ENCODE assay signal across 13 mouse cellular contexts in genomic region chr11:61647956-61648748, GRCm38 (mm10). TPM values are rescaled to one million over a fixed set of nuclear protein-coding genes. Genes with fewer than 3 reads are reported as not detected.
DNase-seq lines count a peak whose midpoint lies in the region; ATAC-seq and TF ChIP-seq lines count a peak whose summit lies in the region.
"Had no signal": no experiment of that assay in that cellular context is flagged by ENCODE, and none has a peak within 500 bp of the region (broad histone marks: within the 10 kb centered on the region; RNA-seq: fewer than 3 reads in every experiment).

No protein-coding gene starts in this region.

- H3K4me2 ChIP-seq in liver, embryonic 11.5 days = no peak overlapping the region
- H3K4me2 ChIP-seq: embryonic facial prominence, embryonic 15.5 days; hindbrain, embryonic 12.5 days; liver, embryonic 12.5 days; midbrain, embryonic 12.5 days had no signal

- no peaks in the 10 kb centered on the region for H3K9me3 ChIP-seq in liver, embryonic 11.5 days (ENCODE audit: control insufficient read depth, low read length)
- H3K9me3 ChIP-seq in embryonic facial prominence, embryonic 10.5 days = no peaks in the 10 kb centered on the region
- H3K9me3 ChIP-seq: embryonic facial prominence, embryonic 15.5 days; hindbrain, embryonic 12.5 days; liver, embryonic 12.5 days; midbrain, embryonic 12.5 days had no signal

- WGBS in liver, adult 2 months = 59% methylated on average over 6 of the region's 6 CpGs
- 60% methylated on average over 6 of the region's 6 CpGs for WGBS in liver, embryonic 11.5 days
- 85% methylated on average over 6 of the region's 6 CpGs for WGBS in embryonic facial prominence, embryonic 10.5 days

- H3K27me3 ChIP-seq in liver, adult 2 months (ENCODE audit: control insufficient read depth, insufficient read depth, low read length) = no peaks in the 10 kb centered on the region
- no peaks in the 10 kb centered on the region for H3K27me3 ChIP-seq in liver, embryonic 11.5 days (replicated peaks; ENCODE audit: control insufficient read depth, insufficient read depth, low read length)
- no peaks in the 10 kb centered on the region for H3K27me3 ChIP-seq in embryonic facial prominence, embryonic 10.5 days (replicated peaks; ENCODE audit: low read depth, poor library complexity, severe bottlenecking)
- H3K27me3 ChIP-seq: embryonic facial prominence, embryonic 15.5 days; hindbrain, embryonic 12.5 days; midbrain, embryonic 12.5 days had no signal

- H3K9ac ChIP-seq in liver, adult 2 months (ENCODE audit: low read depth, low read length) = no peak overlapping the region
- no peak overlapping the region for H3K9ac ChIP-seq in liver, embryonic 11.5 days (ENCODE audit: low read depth, low read length)
- H3K9ac ChIP-seq: embryonic facial prominence, embryonic 15.5 days; hindbrain, embryonic 12.5 days; liver, embryonic 12.5 days; midbrain, embryonic 12.5 days had no signal

- H3K79me2 ChIP-seq in liver, adult 2 months (ENCODE audit: control insufficient read depth, insufficient read depth, low read length) = no peaks in the 10 kb centered on the region

- TF ChIP-seq CTCF in liver, adult 2 months (IDR thresholded peaks at IDR 0.05; ENCODE audit: low read depth, low read length) = no peak

- H3K4me1 ChIP-seq in liver, adult 2 months (ENCODE audit: control insufficient read depth, insufficient read depth, low read length) = peaks cover 2% of the 10 kb centered on the region; the same call in 1 of the 2 replicates
- no peaks in the 10 kb centered on the region for H3K4me1 ChIP-seq in liver, embryonic 11.5 days (replicated peaks; ENCODE audit: control insufficient read depth, insufficient read depth, low read length)
- H3K4me1 ChIP-seq in embryonic facial prominence, embryonic 10.5 days = peaks cover 4% of the 10 kb centered on the region; the same call in 1 of the 2 replicates
- H3K4me1 ChIP-seq: hindbrain, embryonic 12.5 days; liver, embryonic 12.5 days; midbrain, embryonic 12.5 days had no signal

- H3K36me3 ChIP-seq in liver, adult 2 months (ENCODE audit: control insufficient read depth, insufficient read depth, low read length) = no peaks in the 10 kb centered on the region
- no peaks in the 10 kb centered on the region for H3K36me3 ChIP-seq in liver, embryonic 11.5 days (ENCODE audit: control insufficient read depth, insufficient read depth, low read length)
- no peaks in the 10 kb centered on the region for H3K36me3 ChIP-seq in embryonic facial prominence, embryonic 10.5 days (replicated peaks)
- H3K36me3 ChIP-seq: embryonic facial prominence, embryonic 15.5 days; hindbrain, embryonic 12.5 days; liver, embryonic 12.5 days; midbrain, embryonic 12.5 days had no signal

- peak; percentile 45 for DNase-seq in adrenal gland, postnatal 10 days
- DNase-seq in adrenal gland, postnatal 4 days (ENCODE audit: low spot score in 2 of 2) = no peak
- DNase-seq in liver, adult 2 months (ENCODE audit: extremely low read depth, low read depth, low spot score) = peak; percentile 29
- DNase-seq in liver, embryonic 11.5 days (ENCODE audit: low spot score) = no peak
- peak; percentile 22 for DNase-seq in adrenal gland, postnatal 25 days
- DNase-seq in kidney, postnatal 25 days = peak; percentile 60 to 73
- DNase-seq in embryonic facial prominence, embryonic 10.5 days (ENCODE audit: low spot score) = no peak
- no peak for DNase-seq in thymus, postnatal 10 days (ENCODE audit: low spot score in 2 of 2)
- DNase-seq: gastrocnemius, postnatal 25 days had no signal

- no peak overlapping the region for H3K4me3 ChIP-seq in liver, adult 2 months (ENCODE audit: insufficient read depth, low read depth, low read length)
- H3K4me3 ChIP-seq in liver, embryonic 11.5 days (ENCODE audit: low read depth, low read length) = no peak overlapping the region
- H3K4me3 ChIP-seq in embryonic facial prominence, embryonic 10.5 days = no peak overlapping the region
- H3K4me3 ChIP-seq: embryonic facial prominence, embryonic 15.5 days; hindbrain, embryonic 12.5 days; liver, embryonic 12.5 days; midbrain, embryonic 12.5 days had no signal

- H3K27ac ChIP-seq in liver, adult 2 months (replicated peaks; ENCODE audit: insufficient read depth, low read depth, low read length) = no peak overlapping the region
- H3K27ac ChIP-seq in liver, embryonic 11.5 days (ENCODE audit: low read depth, low read length) = no peak overlapping the region
- H3K27ac ChIP-seq in embryonic facial prominence, embryonic 10.5 days (replicated peaks) = no peak overlapping the region
- H3K27ac ChIP-seq: embryonic facial prominence, embryonic 15.5 days; hindbrain, embryonic 12.5 days; liver, embryonic 12.5 days; midbrain, embryonic 12.5 days had no signal

- no peak for TF ChIP-seq POLR2A in liver, adult 2 months (IDR thresholded peaks at IDR 0.05; ENCODE audit: extremely low read depth, insufficient read depth, low read length)

- ATAC-seq in liver, embryonic 11.5 days (replicated peaks; ENCODE audit: low FRiP score) = no peak
- ATAC-seq: liver, embryonic 12.5 days had no signal

RNA-seq across cellular contexts. Expression of gene Grap, which starts 4.9 kb away (rescaled TPM):
- 10 to 100 TPM; 16.0 to 17.3 TPM for total RNA-seq in adrenal gland, postnatal 10 days (2021)
- 10 to 100 TPM in 1 of 2 experiments, 1 to 10 TPM in 1; 9.1 to 10.8 TPM for total RNA-seq in adrenal gland, postnatal 4 days (2021)
- 3.8 and 5.0 TPM in 2 replicates for total RNA-seq in liver, adult 2 months (2014; rRNA removed)
- polyA plus RNA-seq in liver, adult 2 months (2012; rRNA removed) = 2.8 and 3.4 TPM in 2 replicates
- polyA plus RNA-seq in liver, embryonic 11.5 days (2014; fragmentation: Nextera tagmentation; extraction: Ambion mirVana) = 9.5 and 9.9 TPM in 2 replicates
- total RNA-seq in adrenal gland, postnatal 25 days (2021) = 9.4 and 10.9 TPM in 2 replicates
- 6.0 and 6.5 TPM in 2 replicates for polyA plus RNA-seq in embryonic facial prominence, embryonic 10.5 days (2016; fragmentation: Nextera tagmentation; extraction: Ambion mirVana)

RNA-seq across cellular contexts. Expression of gene Fam83g, which starts 35.7 kb away (rescaled TPM):
- total RNA-seq in adrenal gland, postnatal 10 days (2021) = under 1 TPM; 0.78 to 0.85 TPM
- total RNA-seq in adrenal gland, postnatal 4 days (2021) = 1 to 10 TPM; 1.7 to 2.9 TPM
- 1.0 and 1.5 TPM in 2 replicates for total RNA-seq in liver, adult 2 months (2014; rRNA removed)
- 1.4 TPM in 2 replicates for polyA plus RNA-seq in liver, adult 2 months (2012; rRNA removed)
- polyA plus RNA-seq in liver, embryonic 11.5 days (2014; fragmentation: Nextera tagmentation; extraction: Ambion mirVana) = 5.0 and 5.5 TPM in 2 replicates
- 1.6 and 2.7 TPM in 2 replicates for total RNA-seq in adrenal gland, postnatal 25 days (2021)
- polyA plus RNA-seq in embryonic facial prominence, embryonic 10.5 days (2016; fragmentation: Nextera tagmentation; extraction: Ambion mirVana) = 2.2 and 2.3 TPM in 2 replicates

Comparison
In these comparisons a context has a peak if more than half of its experiments do, and no peak if none do; other contexts are left out.
1. DNase-seq: peak in adrenal gland, postnatal 10 days (single experiment), liver, adult 2 months (single experiment), adrenal gland, postnatal 25 days (single experiment) and kidney, postnatal 25 days (2 of 2); none in adrenal gland, postnatal 4 days (0 of 2), liver, embryonic 11.5 days (single experiment), embryonic facial prominence, embryonic 10.5 days (single experiment) and thymus, postnatal 10 days (0 of 2).